Mouse (Mus musculus) midbrain, embryonic 16.5 days (tissue): ENCODE measurements around the gene Synpo2. TPM values are rescaled to one million over a fixed set of nuclear protein-coding genes. Genes with fewer than 3 reads are reported as not detected.

Experiments
- ATAC-seq: fragments of 200-750 bp; cut with Nextera tagmentation; 2 replicates; pipeline ENCODE4 v1.8.0; 2017; ENCODE audit warnings: moderate TSS enrichment
- H3K27ac ChIP-seq: fragments of 300-500 bp; sonication (generic); 2 replicates; pipeline ENCODE4 v1.5.1; 2014; ENCODE audit warnings: mild to moderate bottlenecking, low read length, mixed read lengths
- H3K27me3 ChIP-seq: fragments of 300-500 bp; sonication (generic); 2 replicates; pipeline ENCODE4 v1.6.1; 2014; ENCODE audit warnings: low read depth, low read length, mixed read lengths; ENCODE audit not compliant: control insufficient read depth, insufficient read depth
- H3K36me3 ChIP-seq: fragments of 300-500 bp; sonication (generic); 2 replicates; pipeline ENCODE4 v1.6.1; 2014; ENCODE audit warnings: mild to moderate bottlenecking, low read length, moderate library complexity, mixed read lengths; ENCODE audit not compliant: control insufficient read depth, insufficient read depth
- H3K4me1 ChIP-seq: fragments of 300-500 bp; sonication (generic); 2 replicates; pipeline ENCODE4 v1.6.1; 2014; ENCODE audit warnings: mild to moderate bottlenecking, low read length, mixed read lengths; ENCODE audit not compliant: control insufficient read depth, insufficient read depth
- H3K4me2 ChIP-seq: fragments of 300-500 bp; sonication (generic); 2 replicates; pipeline ENCODE4 v1.6.1; 2014; ENCODE audit warnings: mild to moderate bottlenecking, low read length, mixed read lengths
- H3K4me3 ChIP-seq: fragments of 300-500 bp; sonication (generic); 2 replicates; pipeline ENCODE4 v1.5.1; 2014; ENCODE audit warnings: low read depth, mild to moderate bottlenecking, low read length, moderate library complexity, mixed read lengths
- H3K9ac ChIP-seq: fragments of 300-500 bp; sonication (generic); 2 replicates; pipeline ENCODE4 v1.6.1; 2014; ENCODE audit warnings: low read depth, low read length, mixed read lengths
- H3K9me3 ChIP-seq: fragments of 300-500 bp; sonication (generic); replicated peaks from 2 replicates; pipeline ENCODE4 v1.6.1; 2014; ENCODE audit warnings: mild to moderate bottlenecking, low read length, mixed read lengths; ENCODE audit not compliant: control insufficient read depth, poor library complexity, severe bottlenecking
- WGBS: fragments of 180-500 bp; shearing (Covaris S2); extraction: QIAGEN DNeasy Blood & Tissue Kit; methylation state at CpG from one replicate; pipeline ENCODE4 v1.1.7; 2014; 5-methylcytosine and 5-hydroxymethylcytosine counted together
- polyA plus RNA-seq: library from polyadenylated mRNA; unstranded; fragments of >200 nt; fragmentation: Nextera tagmentation; extraction: Ambion mirVana; gene quantifications from 2 replicates; pipeline ENCODE4 v1.2.1, GENCODE M21; 2015

Synpo2 gene
- polyA plus RNA-seq, 1 experiment from 2014 or later = 3.2 TPM

DNA sequence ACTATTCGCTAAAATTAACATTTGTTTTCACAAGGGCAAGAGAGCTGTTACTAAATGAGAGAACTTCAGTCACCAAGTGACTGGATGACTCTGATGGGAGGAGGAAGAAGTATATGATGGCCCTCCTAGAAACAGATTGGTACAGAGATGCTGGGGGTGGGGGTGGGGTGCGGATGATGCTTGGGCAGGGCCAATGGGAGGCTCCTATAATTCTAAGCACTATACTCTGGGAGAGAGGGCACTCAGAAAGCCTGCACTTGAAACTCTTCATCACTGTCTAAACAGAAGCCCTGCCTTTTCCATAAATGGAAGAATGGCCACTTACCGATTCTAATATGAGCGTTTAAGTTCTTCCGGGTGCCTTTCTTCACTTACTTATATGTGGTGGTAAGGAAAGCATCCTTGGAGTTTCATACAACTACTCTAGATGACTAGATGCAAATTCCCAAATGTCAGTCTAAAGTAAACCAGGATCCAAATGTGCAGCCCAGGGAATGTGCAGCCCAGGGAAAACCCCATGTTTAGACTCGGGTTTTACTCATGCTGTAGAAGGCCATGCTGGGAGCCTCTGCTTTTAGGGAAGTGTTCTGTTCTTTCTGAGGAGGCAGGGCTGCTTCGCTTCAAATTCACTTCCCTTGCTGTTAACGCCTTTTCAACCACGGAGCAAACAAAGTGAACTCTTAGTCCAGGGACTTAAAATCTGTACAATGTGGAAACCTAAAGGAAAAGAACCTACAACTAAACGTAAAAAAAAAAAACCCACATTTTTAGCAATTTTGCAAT, 86.4 kb downstream of the Synpo2 start:
- H3K9ac ChIP-seq = no peak overlapping the region
- no peak overlapping the region for H3K27ac ChIP-seq
- H3K9me3 ChIP-seq = no peaks in the 10 kb centered on the region
- no peaks in the 10 kb centered on the region for H3K27me3 ChIP-seq
- H3K4me2 ChIP-seq = no peak overlapping the region
- H3K4me1 ChIP-seq = no peaks in the 10 kb centered on the region
- no peak overlapping the region for H3K4me3 ChIP-seq
- no peak for ATAC-seq
- H3K36me3 ChIP-seq = no peaks in the 10 kb centered on the region
- WGBS = 83% methylated on average over 10 of the region's 10 CpGs

DNA sequence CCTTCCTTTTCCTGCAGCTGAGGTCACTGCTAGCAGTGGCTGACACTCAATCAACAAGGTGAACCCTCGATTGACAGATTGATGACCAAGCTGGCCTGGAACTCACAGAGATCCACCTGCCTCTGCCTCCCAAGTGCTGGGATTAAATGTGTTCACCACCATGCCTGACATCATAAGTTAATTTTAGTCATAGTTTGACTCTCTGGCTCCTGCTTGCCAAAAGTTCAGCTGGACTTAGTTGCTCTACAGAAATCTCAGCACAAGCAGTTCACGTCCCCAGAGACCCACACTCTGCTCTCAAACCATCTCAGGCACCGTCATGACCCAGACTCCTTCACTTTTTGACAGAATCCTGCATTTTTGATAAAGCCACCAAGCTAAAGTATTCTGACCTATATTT, 87.3 kb downstream of the Synpo2 start:
- Histone ChIP-seq H3K4me2 (no peak overlapping the region), H3K36me3 (no peaks in the 10 kb centered on the region), H3K9me3 (no peaks in the 10 kb centered on the region), H3K4me3 (no peak overlapping the region), H3K4me1 (no peaks in the 10 kb centered on the region), H3K27ac (no peak overlapping the region), H3K27me3 (no peaks in the 10 kb centered on the region), H3K9ac (no peak overlapping the region)
- 86% methylated on average over 3 of the region's 3 CpGs for WGBS
- ATAC-seq = no peak

- Histone ChIP-seq H3K27me3 (no peaks in the 10 kb centered on the region), H3K4me3 (no peak overlapping the region), H3K9ac (no peak overlapping the region), H3K4me1 (no peaks in the 10 kb centered on the region), H3K36me3 (no peaks in the 10 kb centered on the region), H3K4me2 (no peak overlapping the region), H3K27ac (no peak overlapping the region), H3K9me3 (no peaks in the 10 kb centered on the region)
- no peak for ATAC-seq
- 93% methylated on average over 8 of the region's 8 CpGs for WGBS
Measured at GRCm38 (mm10) chr3:123146557-123146956, 89.4 kb downstream of the Synpo2 start.

GRCm38 (mm10) chr3:123145942-123146341, 90.0 kb downstream of the Synpo2 start:
- no peak for ATAC-seq
- Histone ChIP-seq H3K36me3 (no peaks in the 10 kb centered on the region), H3K4me2 (no peak overlapping the region), H3K27ac (no peak overlapping the region), H3K9ac (no peak overlapping the region), H3K4me3 (no peak overlapping the region), H3K27me3 (no peaks in the 10 kb centered on the region), H3K9me3 (no peaks in the 10 kb centered on the region), H3K4me1 (no peaks in the 10 kb centered on the region)
- WGBS = 87% methylated on average over 4 of the region's 4 CpGs

GRCm38 (mm10) chr3:123143412-123143811, 92.5 kb downstream of the Synpo2 start:
- 89% methylated on average over 6 of the region's 6 CpGs for WGBS

GRCm38 (mm10) chr3:123142298-123142697, 93.7 kb downstream of the Synpo2 start:
- Histone ChIP-seq H3K4me1 (no peaks in the 10 kb centered on the region), H3K4me3 (no peak overlapping the region), H3K9me3 (no peaks in the 10 kb centered on the region), H3K4me2 (no peak overlapping the region), H3K27ac (no peak overlapping the region), H3K9ac (no peak overlapping the region), H3K27me3 (no peaks in the 10 kb centered on the region), H3K36me3 (no peaks in the 10 kb centered on the region)
- ATAC-seq = no peak
- 80% methylated on average over 3 of the region's 3 CpGs for WGBS

More at GRCm38 (mm10) chr3:123143412-123143811, 92.5 kb downstream of the Synpo2 start:
- H3K9me3 ChIP-seq = no peaks in the 10 kb centered on the region
- H3K36me3 ChIP-seq = no peaks in the 10 kb centered on the region
- H3K27ac ChIP-seq = no peak overlapping the region
- no peak overlapping the region for H3K9ac ChIP-seq
- H3K4me2 ChIP-seq = no peak overlapping the region
- H3K27me3 ChIP-seq = no peaks in the 10 kb centered on the region
- no peak overlapping the region for H3K4me3 ChIP-seq
- no peaks in the 10 kb centered on the region for H3K4me1 ChIP-seq
- no peak for ATAC-seq

DNA sequence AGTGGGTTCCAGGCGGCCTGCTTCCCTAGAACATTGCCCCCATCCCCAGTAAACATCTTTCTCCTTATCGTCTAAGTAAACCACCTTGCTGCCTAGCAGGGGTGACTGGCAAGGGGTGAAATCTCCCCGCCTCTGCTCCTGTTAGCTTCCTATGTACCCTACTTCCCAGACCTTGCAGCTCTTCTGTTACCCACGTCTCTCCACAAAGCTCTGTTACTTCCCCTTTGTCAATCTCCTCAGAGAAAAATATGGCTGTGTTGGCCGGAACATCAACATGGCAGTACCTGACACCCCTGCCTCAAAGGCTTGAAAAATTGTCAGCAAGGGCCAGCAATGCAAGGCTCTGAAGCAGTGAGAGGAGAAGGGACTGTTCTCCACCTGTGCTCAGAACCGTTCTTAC, 94.9 kb downstream of the Synpo2 start:
- Histone ChIP-seq H3K27me3 (no peaks in the 10 kb centered on the region), H3K4me1 (no peaks in the 10 kb centered on the region), H3K27ac (no peak overlapping the region), H3K4me3 (no peak overlapping the region), H3K4me2 (no peak overlapping the region), H3K9ac (no peak overlapping the region), H3K9me3 (no peaks in the 10 kb centered on the region), H3K36me3 (no peaks in the 10 kb centered on the region)
- ATAC-seq = no peak
- WGBS = 79% methylated on average over 6 of the region's 6 CpGs

DNA sequence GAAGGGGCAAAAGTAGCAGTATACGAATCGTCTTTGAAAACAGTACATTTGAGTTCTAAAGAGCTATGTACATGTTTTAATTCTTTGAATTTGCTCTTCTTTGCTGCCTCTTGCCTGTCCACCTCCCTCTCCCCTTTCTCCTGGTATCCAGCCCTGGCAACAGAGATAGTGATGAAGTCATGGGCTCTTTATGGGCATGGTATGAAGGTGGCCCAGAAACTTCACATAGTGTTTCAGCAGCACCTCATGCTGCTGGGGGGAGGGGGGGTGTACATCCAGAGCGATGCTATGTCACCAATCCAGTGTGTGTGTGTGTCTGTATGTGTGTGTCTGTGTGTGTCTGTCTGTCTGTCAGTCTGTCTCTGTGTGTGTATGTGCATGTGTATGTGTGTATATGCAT, 95.8 kb downstream of the Synpo2 start:
- Histone ChIP-seq H3K27ac (no peak overlapping the region), H3K9ac (no peak overlapping the region), H3K4me2 (no peak overlapping the region), H3K36me3 (no peaks in the 10 kb centered on the region), H3K4me3 (no peak overlapping the region), H3K4me1 (no peaks in the 10 kb centered on the region), H3K27me3 (no peaks in the 10 kb centered on the region), H3K9me3 (no peaks in the 10 kb centered on the region)
- 96% methylated on average over 3 of the region's 3 CpGs for WGBS
- no peak for ATAC-seq

- Histone ChIP-seq H3K27me3 (no peaks in the 10 kb centered on the region), H3K4me2 (no peak overlapping the region), H3K9me3 (no peaks in the 10 kb centered on the region), H3K9ac (no peak overlapping the region), H3K4me1 (no peaks in the 10 kb centered on the region), H3K27ac (no peak overlapping the region), H3K4me3 (no peak overlapping the region), H3K36me3 (no peaks in the 10 kb centered on the region)
- ATAC-seq = no peak
- 81% methylated on average over 5 of the region's 5 CpGs for WGBS
Measured at GRCm38 (mm10) chr3:123139619-123140018, 96.3 kb downstream of the Synpo2 start.
